Mouse (Mus musculus) adrenal gland, postnatal 14 days (tissue): Measurements from ENCODE around the gene Wdr5. TPM values are rescaled to one million over a fixed set of nuclear protein-coding genes. Genes with fewer than 3 reads are reported as not detected.
A peak's percentile ranks its signal among the peaks of the same experiment; 100 is the strongest.

Experiments used
- DNase-seq: peaks from one replicate; pipeline ENCODE4 v3.0.0; 2021; ENCODE audit warnings: mixed read lengths
- long read RNA-seq, 2 experiments: library from polyadenylated mRNA; stranded (forward); transcript quantifications; one replicate each; pipeline ENCODE4 v2.0.0; 2021
- total RNA-seq: library from RNA; stranded (reverse); gene quantifications from 2 replicates; pipeline ENCODE4 v1.2.3, GENCODE M21; 2021

Wdr5 gene
- total RNA-seq, result 32.7 and 39.0 TPM in 2 replicates
- long read RNA-seq, experiment 1, transcript Wdr5-201 (14 exons, 2,890 nt), result major isoform, 42 of 65 reads
- long read RNA-seq, experiment 1, partial matches to known transcripts, result 21 of 65 reads
- long read RNA-seq, experiment 1, other reads (novel, unspliced or antisense), result 2 of 65 reads
- long read RNA-seq, experiment 2, transcript Wdr5-201 (14 exons, 2,890 nt), result major isoform, 27 of 47 reads
- long read RNA-seq, experiment 2, partial matches to known transcripts, result 19 of 47 reads
- long read RNA-seq, experiment 2, other reads (novel, unspliced or antisense), result 1 of 47 reads

GRCm38 (mm10) chr2:27514639-27515328 lies at the start of gene Wdr5:
TSS of gene Wdr5 (plus strand) at chr2:27515157.
- peak; percentile 99 for DNase-seq

- DNase-seq, result no peak
Observed at GRCm38 (mm10) chr2:27469292-27469990, 45.5 kb upstream of the Wdr5 start.

GRCm38 (mm10) chr2:27469991-27470355 lies 45.0 kb upstream of the Wdr5 start:
- DNase-seq, result peak; percentile 72

GRCm38 (mm10) chr2:27470535-27470934 lies 44.4 kb upstream of the Wdr5 start:
- DNase-seq, result no peak

GRCm38 (mm10) chr2:27471170-27471584 lies 43.8 kb upstream of the Wdr5 start:
- no peak for DNase-seq

GRCm38 (mm10) chr2:27473061-27473765 lies 41.7 kb upstream of the Wdr5 start:
- peak; percentile 69 for DNase-seq

- peak; percentile 51 for DNase-seq
Observed at GRCm38 (mm10) chr2:27473911-27474310, 41.0 kb upstream of the Wdr5 start.

- peak; percentile 72 for DNase-seq
Observed at GRCm38 (mm10) chr2:27474621-27475484, 40.1 kb upstream of the Wdr5 start.

- DNase-seq, result peak; percentile 96
Observed at GRCm38 (mm10) chr2:27475495-27476302, 39.3 kb upstream of the Wdr5 start.

- no peak for DNase-seq
Observed at GRCm38 (mm10) chr2:27476303-27477192, 38.4 kb upstream of the Wdr5 start.

- DNase-seq, result peak; percentile 25
Observed at GRCm38 (mm10) chr2:27479821-27480220, 35.1 kb upstream of the Wdr5 start.

- DNase-seq, result no peak
Observed at GRCm38 (mm10) chr2:27480367-27480766, 34.6 kb upstream of the Wdr5 start.

GRCm38 (mm10) chr2:27482265-27482861 lies 32.6 kb upstream of the Wdr5 start:
- DNase-seq, result no peak

- DNase-seq, result no peak
Observed at GRCm38 (mm10) chr2:27486725-27487124, 28.2 kb upstream of the Wdr5 start.

- no peak for DNase-seq
Observed at GRCm38 (mm10) chr2:27487336-27488049, 27.5 kb upstream of the Wdr5 start.

GRCm38 (mm10) chr2:27488362-27488761 lies 26.6 kb upstream of the Wdr5 start:
- DNase-seq, result no peak

- DNase-seq, result no peak
Observed at GRCm38 (mm10) chr2:27490939-27491338, 24.0 kb upstream of the Wdr5 start.

- DNase-seq, result no peak
Observed at GRCm38 (mm10) chr2:27493971-27494370, 21.0 kb upstream of the Wdr5 start.
